In the genomic region with DNA sequence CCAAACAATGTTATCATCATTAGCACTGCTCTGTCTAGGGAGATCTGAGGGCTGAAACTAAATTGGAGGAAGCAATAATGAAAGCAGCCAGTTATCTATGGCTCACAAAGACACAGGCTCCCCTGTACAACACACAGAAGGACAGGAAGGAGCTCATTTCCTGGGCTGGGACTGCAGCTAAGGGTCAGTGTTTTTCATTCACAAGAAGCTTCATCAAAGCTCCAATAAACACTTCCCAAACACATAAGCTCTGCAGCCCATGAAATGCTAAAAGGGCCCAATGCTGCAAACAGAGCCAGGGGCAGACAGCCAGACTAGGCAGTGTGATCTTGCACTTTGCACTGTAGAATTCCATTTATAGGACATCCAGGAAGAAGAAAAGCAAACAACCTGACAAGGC, we compare ENCODE assay signal across 8 mouse cellular contexts.
DNase-seq lines count a peak whose midpoint lies in the region; ATAC-seq and TF ChIP-seq lines count a peak whose summit lies in the region.

No protein-coding gene starts in this region.

- peak; percentile 26 to 52 for DNase-seq in adrenal gland, postnatal 36 days
- no peak for DNase-seq in adrenal gland, adult 18-20 months (ENCODE audit: low spot score in 2 of 2)
- peak; percentile 21 for DNase-seq in embryo, embryonic 11 days
- DNase-seq in liver, postnatal 0 days, result peak; percentile 28
- no peak for DNase-seq in cerebellum, postnatal 36 days
- DNase-seq in layer of hippocampus, adult 11-12 months (ENCODE audit: low spot score), result no peak

- no peak overlapping the region for H3K4me2 ChIP-seq in intestine, embryonic 16.5 days (ENCODE audit: low read depth, low read length)
- 0 out of 2 replicates have a peak overlapping the region, but pooled peaks have one; percentile 10 for H3K4me2 ChIP-seq in liver, postnatal 0 days (ENCODE audit: low read depth, low read length)

- H3K27ac ChIP-seq in intestine, embryonic 16.5 days (ENCODE audit: low read length), result peak overlapping the region; percentile 69
- H3K27ac ChIP-seq in liver, postnatal 0 days (ENCODE audit: low read depth), result peak overlapping the region; percentile 41

- H3K4me1 ChIP-seq in intestine, embryonic 16.5 days (ENCODE audit: control insufficient read depth, insufficient read depth, low read length), result peaks cover 27% of the 10 kb centered on the region
- peaks cover 47% of the 10 kb centered on the region for H3K4me1 ChIP-seq in liver, postnatal 0 days (ENCODE audit: insufficient read depth)

- no peak overlapping the region for H3K4me3 ChIP-seq in intestine, embryonic 16.5 days (ENCODE audit: low read length)
- H3K4me3 ChIP-seq in liver, postnatal 0 days (ENCODE audit: low read depth, low read length), result no peak overlapping the region

- no peak; the same call in none of the 2 replicates for TF ChIP-seq EP300 in liver, postnatal 0 days (IDR thresholded peaks at IDR 0.05; ENCODE audit: low read depth)

- no peaks in the 10 kb centered on the region for H3K9me3 ChIP-seq in intestine, embryonic 16.5 days (ENCODE audit: control insufficient read depth, low read length)
- no peaks in the 10 kb centered on the region for H3K9me3 ChIP-seq in liver, postnatal 0 days (ENCODE audit: low read length)

- no peaks in the 10 kb centered on the region for H3K36me3 ChIP-seq in intestine, embryonic 16.5 days (ENCODE audit: control insufficient read depth, insufficient read depth, low read length)
- H3K36me3 ChIP-seq in liver, postnatal 0 days (replicated peaks; ENCODE audit: insufficient read depth, low read length), result peaks cover 8% of the 10 kb centered on the region

- no peak for TF ChIP-seq CTCF in liver, postnatal 0 days (IDR thresholded peaks at IDR 0.05; ENCODE audit: low read depth)

- ATAC-seq in intestine, embryonic 16.5 days, result peak; percentile 81
- peak; percentile 66 for ATAC-seq in liver, postnatal 0 days
- no peak for ATAC-seq in megakaryocyte-erythroid progenitor cell, adult 5-6 weeks (replicated peaks; ENCODE audit: low FRiP score, low TSS enrichment, poor library complexity, severe bottlenecking)

- H3K9ac ChIP-seq in intestine, embryonic 16.5 days (ENCODE audit: low read depth, low read length), result no peak overlapping the region
- no peak overlapping the region for H3K9ac ChIP-seq in liver, postnatal 0 days (replicated peaks)

- no peaks in the 10 kb centered on the region for H3K27me3 ChIP-seq in intestine, embryonic 16.5 days (replicated peaks; ENCODE audit: control insufficient read depth, insufficient read depth, low read length)
- H3K27me3 ChIP-seq in liver, postnatal 0 days (ENCODE audit: insufficient read depth, low read length), result no peaks in the 10 kb centered on the region

Comparison
In these comparisons a context has a peak if more than half of its experiments do, and no peak if none do; other contexts are left out.
1. DNase-seq: peak in adrenal gland, postnatal 36 days (2 of 2), embryo, embryonic 11 days (single experiment) and liver, postnatal 0 days (single experiment); none in adrenal gland, adult 18-20 months (0 of 2), cerebellum, postnatal 36 days (0 of 2) and layer of hippocampus, adult 11-12 months (single experiment).